Comparison of ENCODE assay signal across 8 mouse cellular contexts in genomic region chr6:67266664-67267407, GRCm38 (mm10). TPM values are rescaled to one million over a fixed set of nuclear protein-coding genes. Genes with fewer than 3 reads are reported as not detected.
A peak's percentile ranks its signal among the peaks of the same experiment; 100 is the strongest.
DNase-seq lines count a peak whose midpoint lies in the region; ATAC-seq lines count a peak whose summit lies in the region.

No protein-coding gene starts in this region.

- peak overlapping the region; percentile 91 for H3K4me3 ChIP-seq in hindbrain, embryonic 15.5 days

- no peaks in the 10 kb centered on the region for H3K36me3 ChIP-seq in hindbrain, embryonic 15.5 days

- peak; percentile 99 for DNase-seq in T-cell, adult 2 months (ENCODE audit: low spot score)
- peak; percentile 95 for DNase-seq in cerebellum, postnatal 36 days
- peak; percentile 95 to 98 for DNase-seq in frontal cortex, postnatal 36 days (ENCODE audit: low spot score in 2 of 2)
- peak; percentile 96 for DNase-seq in left cerebral cortex, adult 11 months (ENCODE audit: low spot score)
- peak; percentile 95 to 98 for DNase-seq in lung, postnatal 4 days
- peak; percentile 88 for DNase-seq in retina, postnatal 7 days (ENCODE audit: low read depth, low spot score)
- peak; percentile 86 for DNase-seq in urinary bladder, adult 2 months (ENCODE audit: low spot score)

- H3K27me3 ChIP-seq in hindbrain, embryonic 15.5 days: no peaks in the 10 kb centered on the region

- H3K4me1 ChIP-seq in hindbrain, embryonic 15.5 days (replicated peaks): peaks cover 27% of the 10 kb centered on the region

- peak overlapping the region; percentile 91 for H3K27ac ChIP-seq in hindbrain, embryonic 15.5 days (replicated peaks)

- ATAC-seq in hindbrain, embryonic 15.5 days (ENCODE audit: low FRiP score, low read depth): peak; percentile 100

- no peaks in the 10 kb centered on the region for H3K9me3 ChIP-seq in hindbrain, embryonic 15.5 days

- WGBS in hindbrain, embryonic 15.5 days: under 1% methylated on average over 68 of the region's 68 CpGs

- peak overlapping the region; percentile 69 for H3K4me2 ChIP-seq in hindbrain, embryonic 15.5 days

- peak overlapping the region; percentile 93 for H3K9ac ChIP-seq in hindbrain, embryonic 15.5 days

RNA-seq across cellular contexts. Expression of gene Serbp1, which starts 28.9 kb away (rescaled TPM):
- polyA plus RNA-seq in hindbrain, embryonic 15.5 days (2015; fragmentation: Nextera tagmentation; extraction: Ambion mirVana): 294 and 298 TPM in 2 replicates
- polyA plus RNA-seq in urinary bladder, adult 2 months (2012; rRNA removed): 257 and 307 TPM in 2 replicates

Comparison
In these comparisons a context has a peak if more than half of its experiments do, and no peak if none do; other contexts are left out.
1. Peak in every context shown above with its lines: DNase-seq, ATAC-seq, H3K4me3 ChIP-seq and H3K27ac ChIP-seq.